Mouse (Mus musculus): ENCODE data around the gene Rhox7a. TPM values are rescaled to one million over a fixed set of nuclear protein-coding genes. Genes with fewer than 3 reads are reported as not detected.
"Not testable (repeated sequence)": the region's sequence is repeated elsewhere in the genome, so short reads cannot be mapped to it uniquely, and the experiment has no call there.

The Rhox7a gene
- polyA plus RNA-seq (2012; ENCODE audit: insufficient read depth, insufficient read length, missing spikeins) = not detected in 2 replicates

DNA sequence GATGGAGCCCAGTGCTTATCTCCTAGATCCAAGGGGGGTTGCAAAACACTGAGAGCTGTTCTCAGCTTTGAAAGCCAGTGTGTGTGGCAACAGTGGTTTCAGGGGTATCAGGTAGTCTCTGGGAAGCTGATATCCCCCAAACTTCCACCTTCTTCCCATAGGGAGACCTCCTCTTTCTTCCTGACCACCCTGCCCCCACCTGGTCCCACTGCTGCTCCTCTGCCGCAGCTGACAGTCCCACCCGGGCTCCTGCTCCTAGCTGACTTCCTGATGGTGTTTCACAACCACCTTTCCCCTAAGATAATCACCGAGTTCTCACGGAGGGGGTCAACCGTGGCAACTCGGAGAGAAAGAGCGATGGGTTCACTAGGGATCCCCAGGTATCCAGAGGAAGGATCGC, at the start of gene Rhox7a:
Gene Rhox7a (plus strand): TSS at position 301 of the 400 bp plus-strand sequence.
- H3K4me3 ChIP-seq (ENCODE audit: insufficient read depth, low read depth, low read length); H3K27ac ChIP-seq (replicated peaks; ENCODE audit: low read depth, low read length); H3K4me1 ChIP-seq (ENCODE audit: control insufficient read depth, insufficient read depth, insufficient read length, low read length): not testable (repeated sequence)

DNA sequence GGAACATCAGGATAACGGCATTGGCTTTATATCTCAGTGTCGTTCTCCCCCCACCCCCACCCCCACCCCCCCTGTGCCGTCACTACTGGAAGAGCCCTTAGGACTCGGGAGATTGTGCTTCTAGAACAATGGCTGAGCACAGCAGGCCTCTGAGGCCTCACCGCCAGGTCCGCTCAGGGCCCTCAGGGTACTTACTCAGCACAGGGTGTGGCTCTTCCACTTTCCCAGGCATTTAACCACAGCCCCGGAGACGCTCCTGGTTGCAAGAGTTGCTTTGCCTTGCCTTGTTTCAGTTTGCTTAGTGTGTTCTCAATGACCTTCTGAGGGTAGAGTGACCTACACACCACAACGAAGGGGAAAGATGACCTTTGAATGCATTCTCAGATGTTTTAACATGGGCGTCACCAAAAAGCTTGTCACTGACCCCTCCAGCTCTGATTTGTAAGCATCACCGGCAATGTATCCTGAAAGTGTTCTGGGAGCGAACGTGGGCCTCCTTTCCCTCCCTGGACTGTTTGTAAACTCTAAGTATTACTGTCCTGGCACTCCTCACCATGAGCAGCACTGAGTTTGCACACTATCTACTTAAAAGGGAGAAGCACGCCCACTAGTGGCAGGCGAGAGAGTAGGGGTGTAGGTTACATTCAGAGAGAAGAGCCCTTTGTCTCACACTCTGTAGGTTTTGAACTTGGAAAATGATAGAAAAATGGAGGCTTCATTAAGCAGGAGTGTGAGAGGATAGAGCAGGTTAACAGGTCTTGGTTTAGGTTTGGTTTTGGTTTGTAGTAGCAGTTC, 24.0 kb upstream of the Rhox7a start:
- H3K4me1 ChIP-seq (ENCODE audit: control insufficient read depth, insufficient read depth, insufficient read length, low read length) = no peaks in the 10 kb centered on the region
- no peak overlapping the region for H3K27ac ChIP-seq (replicated peaks; ENCODE audit: low read depth, low read length)
- no peak overlapping the region for H3K4me3 ChIP-seq (ENCODE audit: insufficient read depth, low read depth, low read length)

DNA sequence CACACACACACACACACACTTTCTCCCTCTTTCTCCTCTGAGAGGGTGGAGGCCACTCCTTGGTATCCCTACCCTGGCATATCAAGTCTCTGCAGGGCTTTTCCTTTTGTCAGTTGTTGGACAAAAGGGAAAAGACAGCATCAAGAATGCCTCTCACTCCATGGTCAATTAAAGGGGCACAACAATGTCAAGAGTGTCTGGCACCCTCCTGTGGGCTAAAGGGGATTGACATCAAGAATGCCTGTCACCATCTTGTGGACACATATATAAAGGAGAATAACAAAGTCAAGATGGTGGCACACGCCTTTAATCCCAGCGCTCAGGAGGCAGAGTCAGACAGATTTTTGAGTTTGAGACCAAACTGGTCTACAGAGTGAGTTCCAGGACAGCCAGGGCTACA, 22.1 kb upstream of the Rhox7a start:
- Histone ChIP-seq H3K27ac (replicated peaks; ENCODE audit: low read depth, low read length) (no peak overlapping the region), H3K4me3 (ENCODE audit: insufficient read depth, low read depth, low read length) (no peak overlapping the region)

DNA sequence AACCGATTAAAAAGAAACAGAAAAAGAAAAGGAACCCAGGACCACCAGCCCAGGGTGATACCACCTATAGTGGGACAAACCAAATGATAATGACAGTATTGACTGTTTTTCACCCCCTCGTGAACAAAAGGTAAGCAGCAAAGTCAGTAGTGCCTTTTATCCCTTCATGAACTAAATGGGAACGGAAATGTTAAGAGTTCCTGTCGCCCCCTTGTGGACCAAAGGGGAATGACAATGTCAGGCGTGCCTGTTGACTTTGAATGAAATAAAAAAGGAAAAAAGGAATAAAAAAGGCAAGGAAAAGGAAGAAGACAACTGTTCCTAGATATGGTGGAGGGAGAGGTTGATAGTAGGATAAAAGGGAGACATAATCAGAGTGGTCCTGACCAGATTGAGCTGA, 20.3 kb upstream of the Rhox7a start:
- H3K27ac ChIP-seq (replicated peaks; ENCODE audit: low read depth, low read length) = no peak overlapping the region
- H3K4me3 ChIP-seq (ENCODE audit: insufficient read depth, low read depth, low read length) = no peak overlapping the region
- H3K4me1 ChIP-seq (ENCODE audit: control insufficient read depth, insufficient read depth, insufficient read length, low read length) = no peaks in the 10 kb centered on the region

More for the DNA sequence above, 22.1 kb upstream of the Rhox7a start:
- H3K4me1 ChIP-seq (ENCODE audit: control insufficient read depth, insufficient read depth, insufficient read length, low read length) = no peaks in the 10 kb centered on the region

GRCm38 (mm10) chrX:37815665-37816064, 15.8 kb upstream of the Rhox7a start:
- no peaks in the 10 kb centered on the region for H3K4me1 ChIP-seq (ENCODE audit: control insufficient read depth, insufficient read depth, insufficient read length, low read length)
- H3K27ac ChIP-seq (replicated peaks; ENCODE audit: low read depth, low read length) = no peak overlapping the region
- no peak overlapping the region for H3K4me3 ChIP-seq (ENCODE audit: insufficient read depth, low read depth, low read length)

DNA sequence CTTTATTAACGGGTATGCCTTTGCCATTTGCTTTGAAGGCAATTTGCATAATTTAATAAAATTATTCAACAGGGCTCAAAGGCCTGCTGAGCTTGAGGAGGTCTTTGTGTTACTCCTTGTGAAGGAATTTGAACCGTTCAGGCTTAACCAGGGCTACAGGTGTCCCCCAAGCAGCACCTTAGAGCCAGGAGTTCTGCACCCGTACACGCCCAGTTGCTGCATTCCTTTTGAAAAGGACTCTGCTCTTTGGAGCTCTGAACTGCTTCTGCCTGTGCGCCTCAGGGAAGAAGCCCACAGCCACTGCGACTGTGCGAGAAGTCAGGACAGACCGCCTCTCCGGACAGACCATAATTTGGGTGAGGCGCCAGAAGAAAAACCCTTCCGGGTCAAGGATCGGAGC, 4.9 kb upstream of the Rhox7a start, which contains the start of gene Rhox6:
Gene Rhox6 (plus strand): TSS at position 301 of the 400 bp plus-strand sequence.
- H3K4me1 ChIP-seq (ENCODE audit: control insufficient read depth, insufficient read depth, insufficient read length, low read length); H3K27ac ChIP-seq (replicated peaks; ENCODE audit: low read depth, low read length); H3K4me3 ChIP-seq (ENCODE audit: insufficient read depth, low read depth, low read length): not testable (repeated sequence)

DNA sequence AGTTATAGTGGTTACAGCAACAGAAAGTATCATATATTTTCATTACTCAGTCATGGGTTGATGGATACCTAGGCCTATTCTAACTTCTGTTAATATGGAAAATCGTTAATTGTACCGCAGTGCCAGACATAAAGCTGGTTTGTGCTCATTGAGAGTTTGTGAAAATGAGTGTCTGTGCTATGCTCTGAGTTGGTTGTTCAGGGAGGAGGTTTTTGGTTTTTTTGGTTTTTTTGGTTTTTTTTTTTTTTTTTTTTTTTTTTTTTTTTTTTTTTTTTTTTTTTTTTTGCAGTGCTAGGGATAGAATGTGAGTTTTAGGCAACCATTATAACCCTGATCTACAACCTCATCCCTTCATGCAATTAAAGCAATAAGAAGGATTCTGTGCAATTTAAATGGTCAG, 40.2 kb downstream of the Rhox7a start:
- Histone ChIP-seq H3K27ac (replicated peaks; ENCODE audit: low read depth, low read length) (no peak overlapping the region), H3K4me3 (ENCODE audit: insufficient read depth, low read depth, low read length) (no peak overlapping the region), H3K4me1 (ENCODE audit: control insufficient read depth, insufficient read depth, insufficient read length, low read length) (no peaks in the 10 kb centered on the region)

DNA sequence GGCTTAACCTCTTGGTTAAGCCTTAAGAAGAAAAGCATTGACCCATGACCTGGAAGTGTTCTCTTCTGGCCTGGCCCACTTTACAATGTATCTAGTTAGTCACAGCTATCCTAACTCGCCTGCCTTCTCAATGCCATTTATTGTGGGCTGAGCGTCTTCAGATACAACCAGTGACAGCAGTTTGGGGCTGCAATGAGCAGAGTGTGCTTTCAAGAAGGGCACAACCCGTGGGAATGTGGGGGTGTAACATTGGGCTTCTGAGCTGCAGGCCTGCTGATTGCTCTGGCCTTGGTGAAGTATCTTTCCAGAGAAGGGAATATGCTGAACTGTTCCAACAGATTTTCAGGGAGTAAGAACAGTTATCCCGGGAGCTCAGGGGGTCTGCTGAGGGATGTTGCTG, 47.4 kb downstream of the Rhox7a start, which contains the start of gene Rhox8:
Gene Rhox8 (minus strand): TSS at position 101 of the 400 bp plus-strand sequence.
- Histone ChIP-seq H3K4me3 (ENCODE audit: insufficient read depth, low read depth, low read length) (no peak within 1 kb of the TSS), H3K4me1 (ENCODE audit: control insufficient read depth, insufficient read depth, insufficient read length, low read length) (no peaks in the 10 kb centered on the region), H3K27ac (replicated peaks; ENCODE audit: low read depth, low read length) (no peak within 1 kb of the TSS)

Other genes starting within 250 kb of the Rhox7a start
- not detected in 2 replicates for gene Rhox4f, start 224.0 kb upstream of the Rhox7a start, polyA plus RNA-seq (2012; ENCODE audit: insufficient read depth, insufficient read length, missing spikeins)
- not detected in 2 replicates for gene Rhox3g, start 203.1 kb upstream of the Rhox7a start, polyA plus RNA-seq (2012; ENCODE audit: insufficient read depth, insufficient read length, missing spikeins)
- not detected in 2 replicates for gene Rhox2g, start 188.2 kb upstream of the Rhox7a start, polyA plus RNA-seq (2012; ENCODE audit: insufficient read depth, insufficient read length, missing spikeins)
- gene Rhox4g, start 180.4 kb upstream of the Rhox7a start, polyA plus RNA-seq (2012; ENCODE audit: insufficient read depth, insufficient read length, missing spikeins) = not detected in 2 replicates
- gene Rhox3h, start 162.9 kb upstream of the Rhox7a start, polyA plus RNA-seq (2012; ENCODE audit: insufficient read depth, insufficient read length, missing spikeins) = not detected in 2 replicates
- gene Rhox2h, start 158.4 kb upstream of the Rhox7a start, polyA plus RNA-seq (2012; ENCODE audit: insufficient read depth, insufficient read length, missing spikeins) = not detected in 2 replicates
- gene Rhox5, start 26.8 kb upstream of the Rhox7a start, polyA plus RNA-seq (2012; ENCODE audit: insufficient read depth, insufficient read length, missing spikeins) = not detected in 2 replicates
- not detected in 2 replicates for gene Rhox6, start 4.8 kb upstream of the Rhox7a start, polyA plus RNA-seq (2012; ENCODE audit: insufficient read depth, insufficient read length, missing spikeins)
- not detected in 2 replicates for gene Rhox8, start 47.3 kb downstream of the Rhox7a start, polyA plus RNA-seq (2012; ENCODE audit: insufficient read depth, insufficient read length, missing spikeins)
- gene Rhox7b, start 65.5 kb downstream of the Rhox7a start, polyA plus RNA-seq (2012; ENCODE audit: insufficient read depth, insufficient read length, missing spikeins) = not detected in 2 replicates
- gene Rhox9, start 70.1 kb downstream of the Rhox7a start, polyA plus RNA-seq (2012; ENCODE audit: insufficient read depth, insufficient read length, missing spikeins) = not detected in 2 replicates
- not detected in 2 replicates for gene Btg1-ps1, start 187.1 kb downstream of the Rhox7a start, polyA plus RNA-seq (2012; ENCODE audit: insufficient read depth, insufficient read length, missing spikeins)
- not detected in 2 replicates for gene Btg1-ps2, start 211.4 kb downstream of the Rhox7a start, polyA plus RNA-seq (2012; ENCODE audit: insufficient read depth, insufficient read length, missing spikeins)
- gene Rhox10, start 234.8 kb downstream of the Rhox7a start, polyA plus RNA-seq (2012; ENCODE audit: insufficient read depth, insufficient read length, missing spikeins) = not detected in 2 replicates